Mouse (Mus musculus) midbrain, embryonic 16.5 days (tissue): Measurements from ENCODE around the gene Apbb2. TPM values are rescaled to one million over a fixed set of nuclear protein-coding genes. Genes with fewer than 3 reads are reported as not detected.

ENCODE experiments used
- ATAC-seq: fragments of 200-750 bp; cut with Nextera tagmentation; 2 replicates; pipeline ENCODE4 v1.8.0; 2017; ENCODE audit warnings: moderate TSS enrichment
- H3K27ac ChIP-seq: fragments of 300-500 bp; sonication (generic); 2 replicates; pipeline ENCODE4 v1.5.1; 2014; ENCODE audit warnings: mild to moderate bottlenecking, low read length, mixed read lengths
- H3K27me3 ChIP-seq: fragments of 300-500 bp; sonication (generic); 2 replicates; pipeline ENCODE4 v1.6.1; 2014; ENCODE audit warnings: low read depth, low read length, mixed read lengths; ENCODE audit not compliant: control insufficient read depth, insufficient read depth
- H3K36me3 ChIP-seq: fragments of 300-500 bp; sonication (generic); 2 replicates; pipeline ENCODE4 v1.6.1; 2014; ENCODE audit warnings: mild to moderate bottlenecking, low read length, moderate library complexity, mixed read lengths; ENCODE audit not compliant: control insufficient read depth, insufficient read depth
- H3K4me1 ChIP-seq: fragments of 300-500 bp; sonication (generic); 2 replicates; pipeline ENCODE4 v1.6.1; 2014; ENCODE audit warnings: mild to moderate bottlenecking, low read length, mixed read lengths; ENCODE audit not compliant: control insufficient read depth, insufficient read depth
- H3K4me2 ChIP-seq: fragments of 300-500 bp; sonication (generic); 2 replicates; pipeline ENCODE4 v1.6.1; 2014; ENCODE audit warnings: mild to moderate bottlenecking, low read length, mixed read lengths
- H3K4me3 ChIP-seq: fragments of 300-500 bp; sonication (generic); 2 replicates; pipeline ENCODE4 v1.5.1; 2014; ENCODE audit warnings: low read depth, mild to moderate bottlenecking, low read length, moderate library complexity, mixed read lengths
- H3K9ac ChIP-seq: fragments of 300-500 bp; sonication (generic); 2 replicates; pipeline ENCODE4 v1.6.1; 2014; ENCODE audit warnings: low read depth, low read length, mixed read lengths
- H3K9me3 ChIP-seq: fragments of 300-500 bp; sonication (generic); replicated peaks from 2 replicates; pipeline ENCODE4 v1.6.1; 2014; ENCODE audit warnings: mild to moderate bottlenecking, low read length, mixed read lengths; ENCODE audit not compliant: control insufficient read depth, poor library complexity, severe bottlenecking
- WGBS: fragments of 180-500 bp; shearing (Covaris S2); extraction: QIAGEN DNeasy Blood & Tissue Kit; methylation state at CpG from one replicate; pipeline ENCODE4 v1.1.7; 2014; 5-methylcytosine and 5-hydroxymethylcytosine counted together
- polyA plus RNA-seq: library from polyadenylated mRNA; unstranded; fragments of >200 nt; fragmentation: Nextera tagmentation; extraction: Ambion mirVana; gene quantifications from 2 replicates; pipeline ENCODE4 v1.2.1, GENCODE M21; 2015

The Apbb2 gene
- polyA plus RNA-seq, 1 experiment from 2014 or later = 107 TPM

- 76% methylated on average over 6 of the region's 6 CpGs for WGBS
- Histone ChIP-seq H3K4me2 (no peak overlapping the region), H3K9ac (no peak overlapping the region), H3K9me3 (no peaks in the 10 kb centered on the region), H3K4me1 (no peaks in the 10 kb centered on the region), H3K27ac (no peak overlapping the region), H3K4me3 (no peak overlapping the region), H3K36me3 (no peaks in the 10 kb centered on the region), H3K27me3 (no peaks in the 10 kb centered on the region)
- no peak for ATAC-seq
Observed at GRCm38 (mm10) chr5:66348421-66348820, 270.2 kb downstream of the Apbb2 start.

- no peak overlapping the region for H3K4me2 ChIP-seq
- 92% methylated on average over 6 of the region's 6 CpGs for WGBS
- no peaks in the 10 kb centered on the region for H3K27me3 ChIP-seq
- no peaks in the 10 kb centered on the region for H3K36me3 ChIP-seq
- no peak overlapping the region for H3K27ac ChIP-seq
- peaks cover 1% of the 10 kb centered on the region; the same call in 1 of the 2 replicates for H3K4me1 ChIP-seq
- H3K9me3 ChIP-seq = no peaks in the 10 kb centered on the region
- no peak for ATAC-seq
- no peak overlapping the region for H3K4me3 ChIP-seq
- H3K9ac ChIP-seq = no peak overlapping the region
Observed at GRCm38 (mm10) chr5:66346756-66347155, 271.8 kb downstream of the Apbb2 start.

GRCm38 (mm10) chr5:66345140-66345539 is 273.4 kb downstream of the Apbb2 start:
- no peaks in the 10 kb centered on the region for H3K9me3 ChIP-seq
- H3K4me1 ChIP-seq = peaks cover 15% of the 10 kb centered on the region
- WGBS = 62% methylated on average over 3 of the region's 3 CpGs

GRCm38 (mm10) chr5:66344182-66344581 is 274.4 kb downstream of the Apbb2 start:
- no peak for ATAC-seq
- Histone ChIP-seq H3K27ac (no peak overlapping the region), H3K9ac (no peak overlapping the region), H3K4me3 (no peak overlapping the region), H3K9me3 (no peaks in the 10 kb centered on the region), H3K36me3 (no peaks in the 10 kb centered on the region), H3K27me3 (no peaks in the 10 kb centered on the region), H3K4me1 (peaks cover 15% of the 10 kb centered on the region), H3K4me2 (no peak overlapping the region)
- WGBS = 68% methylated on average over 2 of the region's 2 CpGs

More at GRCm38 (mm10) chr5:66345140-66345539, 273.4 kb downstream of the Apbb2 start:
- Histone ChIP-seq H3K36me3 (no peaks in the 10 kb centered on the region), H3K27ac (no peak overlapping the region), H3K9ac (no peak overlapping the region), H3K27me3 (no peaks in the 10 kb centered on the region), H3K4me2 (no peak overlapping the region), H3K4me3 (no peak overlapping the region)
- ATAC-seq = no peak

GRCm38 (mm10) chr5:66342285-66342684 is 276.3 kb downstream of the Apbb2 start:
- WGBS = 77% methylated on average over 9 of the region's 9 CpGs
- ATAC-seq = no peak
- H3K36me3 ChIP-seq = no peaks in the 10 kb centered on the region
- H3K9me3 ChIP-seq = no peaks in the 10 kb centered on the region
- no peak overlapping the region for H3K4me3 ChIP-seq
- no peak overlapping the region for H3K9ac ChIP-seq
- no peak overlapping the region for H3K4me2 ChIP-seq
- H3K27me3 ChIP-seq = no peaks in the 10 kb centered on the region
- peaks cover 25% of the 10 kb centered on the region for H3K4me1 ChIP-seq
- no peak overlapping the region for H3K27ac ChIP-seq

GRCm38 (mm10) chr5:66341848-66342247 is 276.7 kb downstream of the Apbb2 start:
- no peak for ATAC-seq
- Histone ChIP-seq H3K9me3 (no peaks in the 10 kb centered on the region), H3K36me3 (no peaks in the 10 kb centered on the region), H3K9ac (no peak overlapping the region), H3K27me3 (no peaks in the 10 kb centered on the region), H3K4me3 (no peak overlapping the region), H3K4me2 (no peak overlapping the region), H3K27ac (no peak overlapping the region), H3K4me1 (peaks cover 29% of the 10 kb centered on the region)
- 60% methylated on average over 5 of the region's 10 CpGs for WGBS

GRCm38 (mm10) chr5:66340356-66341102 is 278.1 kb downstream of the Apbb2 start:
- ATAC-seq = 0 out of 2 replicates have a peak, but pooled peaks have one; percentile 11

GRCm38 (mm10) chr5:66338583-66338982 is 280.0 kb downstream of the Apbb2 start:
- H3K27me3 ChIP-seq = no peaks in the 10 kb centered on the region
- H3K9ac ChIP-seq = no peak overlapping the region
- H3K9me3 ChIP-seq = no peaks in the 10 kb centered on the region
- peaks cover 45% of the 10 kb centered on the region for H3K4me1 ChIP-seq
- no peak overlapping the region for H3K4me2 ChIP-seq
- H3K4me3 ChIP-seq = no peak overlapping the region
- no peaks in the 10 kb centered on the region for H3K36me3 ChIP-seq
- 26% methylated on average over 7 of the region's 7 CpGs for WGBS
- no peak for ATAC-seq
- no peak overlapping the region; the same call in 1 of the 2 replicates for H3K27ac ChIP-seq

More at GRCm38 (mm10) chr5:66340356-66341102, 278.1 kb downstream of the Apbb2 start:
- Histone ChIP-seq H3K27ac (peak overlapping the region; percentile 31), H3K4me1 (peaks cover 40% of the 10 kb centered on the region), H3K4me3 (no peak overlapping the region), H3K36me3 (no peaks in the 10 kb centered on the region), H3K9me3 (no peaks in the 10 kb centered on the region), H3K27me3 (no peaks in the 10 kb centered on the region), H3K4me2 (no peak overlapping the region), H3K9ac (no peak overlapping the region)
- 50% methylated on average over 17 of the region's 17 CpGs for WGBS

GRCm38 (mm10) chr5:66337969-66338345 is 280.6 kb downstream of the Apbb2 start:
- H3K27ac ChIP-seq = peak overlapping the region; percentile 73
- H3K9me3 ChIP-seq = no peaks in the 10 kb centered on the region
- H3K9ac ChIP-seq = peak overlapping the region; percentile 73
- peak; percentile 64 for ATAC-seq
- H3K4me1 ChIP-seq = peaks cover 45% of the 10 kb centered on the region
- peak overlapping the region; percentile 83 for H3K4me2 ChIP-seq
- peak overlapping the region; percentile 57 for H3K4me3 ChIP-seq
- H3K27me3 ChIP-seq = no peaks in the 10 kb centered on the region
- WGBS = 18% methylated on average over 6 of the region's 6 CpGs
- no peaks in the 10 kb centered on the region for H3K36me3 ChIP-seq
